Mouse (Mus musculus) urinary bladder, postnatal 10 days (tissue): ENCODE results near the gene Best2.

Experiments
- DNase-seq: peaks from one replicate; pipeline ENCODE4 v3.0.0; 2022; ENCODE audit warnings: low spot score

Best2 gene

DNA sequence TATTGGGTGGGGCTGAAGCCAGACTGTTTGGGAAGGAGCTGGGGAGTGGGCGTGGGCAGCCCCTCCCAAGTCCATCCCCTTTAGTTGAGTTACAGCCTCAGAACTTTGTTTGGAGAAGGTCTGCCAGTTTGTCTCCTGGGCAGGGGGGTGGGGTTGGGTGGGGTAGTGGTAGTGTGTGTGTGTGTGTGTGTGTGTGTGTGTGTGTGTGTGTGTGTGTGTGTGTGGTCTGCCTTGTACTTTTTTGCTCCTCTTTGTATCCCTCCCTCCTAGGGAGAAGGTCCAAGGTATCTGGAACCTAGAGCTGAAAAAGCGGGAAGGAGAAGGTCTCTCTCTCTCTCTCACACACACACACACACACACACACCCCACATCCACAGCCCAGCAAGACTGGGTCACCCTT lies at the start of gene Best2:
Best2 (minus strand) TSS at position 101 of the 400 bp plus-strand sequence.
- no peak for DNase-seq

DNA sequence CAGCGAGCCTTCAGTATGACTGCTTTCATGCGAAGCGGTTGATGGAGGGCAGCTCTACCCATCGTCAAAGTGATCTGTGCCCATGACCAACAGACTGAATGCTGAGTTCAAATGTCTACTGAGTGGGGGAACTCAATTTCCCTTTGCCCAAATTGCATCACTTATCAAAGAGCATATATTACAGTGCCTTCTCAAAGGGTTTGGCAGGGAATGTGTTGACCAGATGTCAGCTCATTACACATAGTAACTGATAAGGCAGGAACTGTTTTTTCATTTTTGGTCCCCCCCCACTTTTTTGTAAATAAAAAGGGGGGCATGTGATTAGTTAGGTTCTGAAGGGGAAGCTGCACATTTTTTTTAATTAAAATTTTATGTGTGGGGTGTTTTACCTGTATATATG lies 48.3 kb upstream of the Best2 start:
- DNase-seq, result no peak

DNA sequence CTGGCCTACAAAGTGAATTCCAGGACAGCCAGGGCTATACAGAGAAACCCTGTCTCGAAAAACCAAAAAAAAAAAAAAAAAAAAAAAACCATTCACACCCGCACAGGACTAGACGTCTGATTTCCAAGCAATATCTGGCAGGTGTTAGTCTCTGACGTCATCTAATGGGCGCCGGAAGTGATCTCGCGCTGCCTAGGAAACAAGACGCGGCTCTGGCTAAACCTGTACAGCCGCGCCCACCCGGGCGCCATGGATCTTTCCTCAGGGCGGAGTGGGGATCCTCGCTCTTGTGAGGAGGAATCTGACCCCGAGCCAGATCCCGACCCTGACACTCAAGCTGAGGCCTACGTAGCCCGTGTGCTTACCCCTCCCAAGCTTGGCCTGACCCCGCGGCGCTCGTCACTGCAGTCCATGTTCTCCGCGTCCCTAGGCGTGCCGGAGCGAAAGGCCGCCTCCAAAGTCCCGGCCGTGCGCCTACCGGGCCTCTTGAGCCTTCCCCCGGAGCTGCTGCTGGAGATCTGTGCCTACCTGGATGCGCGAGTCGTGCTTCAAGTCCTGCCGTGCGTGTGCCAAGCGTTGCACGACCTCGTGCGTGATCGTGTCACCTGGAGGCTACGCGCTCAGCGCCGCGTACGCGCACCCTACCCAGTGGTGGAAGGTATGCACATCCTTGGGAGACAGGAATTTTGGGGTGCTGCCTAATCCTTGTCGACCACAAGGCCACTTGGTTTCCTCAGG lies 45.7 kb upstream of the Best2 start, which contains the start of gene Fbxw9:
Fbxw9 (plus strand) TSS at position 177 of the 738 bp plus-strand sequence.
- peak; percentile 75 for DNase-seq

DNA sequence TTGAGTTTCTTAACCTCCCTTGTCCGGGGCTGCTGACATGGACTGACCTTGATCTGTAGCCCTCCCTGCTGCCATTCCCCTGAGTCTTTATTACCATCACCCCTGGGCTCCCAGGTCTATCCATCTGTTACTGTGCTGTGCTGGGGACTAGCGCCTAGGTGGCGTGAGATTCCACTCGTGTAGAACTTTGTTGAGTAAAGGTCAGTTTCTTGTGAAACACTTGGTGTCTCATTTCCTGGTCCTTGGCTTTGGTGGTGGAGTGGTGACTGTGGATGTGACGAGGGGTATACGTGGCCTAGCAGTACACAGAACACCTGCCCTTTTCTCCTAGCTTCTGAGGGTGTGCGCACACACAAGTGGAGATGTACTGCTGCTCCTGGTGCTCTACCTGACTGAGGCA lies 43.0 kb upstream of the Best2 start:
- no peak for DNase-seq

DNA sequence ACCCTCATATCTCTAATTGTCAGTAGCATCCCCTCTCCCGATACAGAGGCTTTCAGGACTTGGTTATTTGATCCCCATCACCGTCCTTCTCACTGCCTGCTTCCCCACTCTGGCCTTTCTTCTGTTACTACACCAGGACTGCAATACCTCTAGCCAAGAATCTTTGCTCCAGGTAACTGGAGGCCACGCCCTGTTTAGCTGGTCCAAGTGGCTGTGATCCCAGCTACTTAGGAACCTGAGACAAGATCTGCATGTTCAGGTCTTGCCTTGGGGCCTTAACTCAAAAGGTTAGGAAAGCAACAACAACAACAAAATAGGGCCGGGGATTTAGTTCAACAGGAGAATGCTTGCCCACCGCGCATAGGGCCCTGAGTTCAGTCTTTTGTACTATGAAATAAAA lies 29.3 kb upstream of the Best2 start:
- no peak for DNase-seq

DNA sequence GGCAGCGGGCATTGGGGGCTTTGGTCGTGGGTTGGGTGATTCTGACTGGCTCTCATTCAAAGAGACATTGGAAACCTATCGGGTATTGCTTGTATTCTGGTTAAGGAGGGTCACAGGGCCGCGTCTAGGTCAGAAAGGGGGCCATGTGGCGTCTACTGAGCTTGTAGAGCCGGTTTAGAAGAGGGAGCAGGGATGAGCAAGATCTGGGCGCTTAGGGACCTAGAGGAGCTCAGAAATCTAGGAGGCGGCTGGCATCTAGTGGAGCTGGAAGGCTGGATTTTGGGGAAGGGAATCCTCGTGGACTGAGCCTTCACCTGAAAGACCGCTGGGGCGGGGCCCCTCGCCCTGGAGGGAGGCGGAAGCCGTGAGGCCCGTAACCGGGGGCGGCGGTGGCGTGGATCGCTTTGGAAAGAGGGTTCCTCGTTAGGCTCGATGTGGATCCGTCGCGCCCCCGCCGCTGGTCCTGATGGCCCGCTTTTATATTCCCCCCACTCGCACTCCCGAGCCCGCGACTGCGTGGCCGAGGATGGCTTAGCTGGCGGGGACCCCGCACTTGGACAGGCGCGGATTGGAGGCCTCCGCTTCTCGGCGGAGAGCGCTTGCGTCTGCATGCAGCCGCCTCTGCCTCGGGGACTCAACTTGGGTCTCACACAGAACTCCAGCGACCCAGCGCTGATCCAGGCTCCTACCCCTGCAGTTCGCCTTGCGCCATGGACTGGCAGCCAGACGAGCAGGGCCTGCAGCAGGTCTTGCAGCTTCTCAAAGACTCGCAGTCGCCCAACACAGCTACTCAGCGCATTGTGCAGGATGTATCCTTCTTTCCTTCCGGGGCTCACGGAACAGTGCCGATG lies 23.6 kb upstream of the Best2 start:
- DNase-seq, result no peak

DNA sequence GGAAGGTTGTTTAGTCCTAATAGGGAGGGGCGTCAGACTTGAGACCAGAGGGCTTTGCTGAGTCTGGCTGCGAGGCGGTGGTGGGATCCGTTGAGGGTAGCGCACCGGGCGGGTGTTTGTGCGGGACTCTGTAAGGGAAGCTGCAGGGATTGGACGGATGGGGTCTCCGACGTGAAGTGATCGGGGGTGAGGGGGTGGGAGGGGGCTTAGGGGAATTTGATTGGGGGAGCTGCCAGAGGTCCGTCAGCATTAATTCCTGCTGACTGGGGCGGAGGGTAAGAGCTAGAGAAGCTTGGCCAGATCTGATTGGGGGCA lies 23.0 kb upstream of the Best2 start:
- DNase-seq, result no peak

DNA sequence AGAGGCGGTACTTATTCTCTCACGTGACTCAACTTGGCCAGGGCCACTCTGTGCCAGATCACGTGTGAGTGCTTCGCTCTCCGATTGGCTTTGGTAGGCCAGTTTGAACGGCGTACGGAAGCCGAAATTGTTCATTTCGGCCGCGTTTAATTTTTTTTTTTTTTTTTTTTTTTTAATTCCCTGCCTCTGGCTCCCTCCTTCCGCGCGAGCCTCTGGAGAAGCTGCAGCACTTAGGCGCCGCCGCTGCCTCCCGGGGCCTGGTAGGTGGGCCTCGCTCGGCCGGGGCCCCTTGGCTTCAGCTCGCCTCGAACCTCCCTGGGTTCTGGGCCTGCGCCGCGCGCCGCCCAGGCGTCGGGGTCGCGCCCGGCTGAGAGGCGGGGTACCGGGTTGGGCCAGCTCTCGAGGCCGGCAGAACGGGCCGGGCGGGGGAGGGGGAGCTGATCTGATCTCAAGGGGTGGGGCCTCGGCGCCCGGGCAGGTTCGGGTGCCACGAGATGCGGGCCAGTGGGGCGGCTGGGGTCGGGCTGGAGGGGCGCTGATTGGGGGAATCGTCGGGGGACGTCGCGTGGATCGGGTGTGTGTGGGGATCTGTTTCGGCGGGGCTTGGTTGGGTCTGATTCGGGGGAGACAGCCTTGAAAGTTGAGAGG lies 22.5 kb upstream of the Best2 start, which contains the start of gene Tnpo2:
Tnpo2 (plus strand) TSS at position 198 of the 648 bp plus-strand sequence.
- DNase-seq, result peak; percentile 61

DNA sequence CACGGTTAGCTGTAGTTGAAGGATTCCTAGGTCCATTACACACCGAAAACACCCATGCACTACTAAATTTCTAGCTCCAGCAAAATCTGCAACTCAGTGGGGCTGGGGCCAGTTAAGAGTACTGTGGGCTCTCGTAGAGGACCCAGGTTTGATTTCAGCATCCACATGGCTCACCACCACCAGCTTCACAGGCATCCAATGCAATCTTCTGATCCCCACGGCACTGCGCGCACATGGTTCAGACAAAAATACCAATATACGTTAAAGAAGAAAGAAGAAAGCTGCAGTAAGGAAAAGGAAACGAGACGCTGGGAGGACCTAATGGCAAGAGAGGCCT lies 22.0 kb upstream of the Best2 start:
- no peak for DNase-seq

DNA sequence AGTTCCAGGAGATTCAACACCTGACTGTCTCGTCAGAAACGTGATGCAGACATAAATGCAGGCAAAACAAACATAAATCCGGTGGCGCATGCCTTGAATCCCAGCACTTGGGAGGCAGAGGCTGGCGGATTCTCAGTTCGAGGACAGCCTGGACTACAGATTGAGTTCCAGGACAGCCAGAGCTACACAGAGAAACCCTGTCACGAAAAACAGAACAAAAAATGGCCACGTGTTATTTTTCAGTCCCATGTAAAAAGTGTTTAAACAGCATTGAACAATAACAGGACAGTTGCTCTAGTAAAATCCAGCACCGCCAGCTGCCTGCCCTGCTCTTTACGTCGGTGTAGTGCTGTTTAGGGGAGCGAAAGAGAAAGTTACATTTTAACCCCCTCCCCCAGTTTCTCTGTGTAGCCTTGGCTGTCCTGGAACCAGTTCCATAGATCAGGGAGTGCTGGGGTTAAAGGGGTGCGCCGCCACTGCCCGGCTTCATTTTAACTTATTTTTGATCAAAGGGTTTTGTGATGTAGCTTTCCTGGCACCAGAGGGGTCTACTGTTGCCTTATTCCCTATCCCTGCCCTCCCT lies 21.5 kb upstream of the Best2 start:
- no peak for DNase-seq

DNA sequence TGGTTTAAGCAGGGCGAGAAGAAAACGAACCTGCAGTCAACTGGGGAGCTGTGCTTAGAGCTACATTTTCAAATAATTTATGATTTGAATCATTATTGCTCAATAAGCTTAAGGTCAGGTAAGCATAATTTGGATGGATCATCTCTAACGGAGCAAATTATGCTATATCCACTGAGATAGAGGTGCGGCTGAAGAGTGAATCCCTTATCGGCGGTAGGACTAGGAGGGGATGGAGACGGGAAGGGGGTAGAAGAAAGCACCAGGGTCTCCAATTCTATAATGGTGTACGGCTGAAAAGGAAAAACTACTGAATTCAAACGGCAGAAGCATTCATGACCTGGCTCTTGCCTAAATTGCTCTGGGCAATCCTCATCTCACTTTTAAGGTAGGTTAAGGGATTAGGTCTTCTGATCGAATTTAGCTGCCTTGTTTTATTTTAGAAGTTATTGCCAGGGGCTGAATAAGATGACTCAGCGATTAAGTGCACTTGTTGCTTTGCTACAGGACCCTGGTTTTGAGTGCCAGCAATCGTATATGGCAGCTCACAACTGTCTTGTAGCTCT lies 20.9 kb upstream of the Best2 start:
- no peak for DNase-seq

DNA sequence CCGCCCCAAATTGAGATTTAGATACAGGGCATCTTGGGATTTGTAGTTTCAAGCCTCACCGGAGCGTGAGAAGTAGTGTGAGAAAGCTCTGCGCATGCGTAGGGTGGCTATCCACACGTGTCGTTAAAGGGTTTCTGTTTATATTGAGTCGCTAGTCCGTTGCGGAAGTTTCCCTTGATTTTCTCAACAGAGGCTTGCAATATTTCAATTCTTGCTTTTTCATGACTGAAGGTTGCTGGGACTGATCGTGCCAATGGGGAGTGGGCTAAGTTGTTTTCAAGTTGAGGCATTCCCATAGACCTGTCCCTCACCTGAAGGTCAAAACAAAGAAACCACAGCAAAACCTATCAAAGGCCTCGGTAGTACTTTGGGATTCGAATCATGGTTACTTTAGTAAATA lies 20.4 kb upstream of the Best2 start:
- no peak for DNase-seq

DNA sequence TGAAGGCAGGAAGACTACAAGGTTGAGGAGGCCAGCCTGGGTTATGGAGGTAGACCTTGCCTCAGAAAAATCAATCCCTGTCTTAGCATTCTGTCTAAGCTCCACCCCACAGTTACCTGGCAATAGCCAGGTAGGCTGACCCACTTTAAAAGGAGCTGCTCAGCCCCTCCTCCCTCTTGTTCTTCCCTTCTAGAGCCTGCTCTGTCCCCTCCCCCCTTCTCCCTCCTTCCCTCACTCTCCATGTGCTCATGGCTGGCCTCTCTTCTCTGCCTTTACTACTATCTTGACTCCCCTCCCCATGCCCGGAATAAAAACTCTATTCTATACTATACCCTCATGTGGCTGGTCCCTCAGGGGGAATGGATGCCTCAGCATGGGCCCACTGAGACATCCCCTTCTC lies 19.5 kb upstream of the Best2 start:
- DNase-seq, result no peak

DNA sequence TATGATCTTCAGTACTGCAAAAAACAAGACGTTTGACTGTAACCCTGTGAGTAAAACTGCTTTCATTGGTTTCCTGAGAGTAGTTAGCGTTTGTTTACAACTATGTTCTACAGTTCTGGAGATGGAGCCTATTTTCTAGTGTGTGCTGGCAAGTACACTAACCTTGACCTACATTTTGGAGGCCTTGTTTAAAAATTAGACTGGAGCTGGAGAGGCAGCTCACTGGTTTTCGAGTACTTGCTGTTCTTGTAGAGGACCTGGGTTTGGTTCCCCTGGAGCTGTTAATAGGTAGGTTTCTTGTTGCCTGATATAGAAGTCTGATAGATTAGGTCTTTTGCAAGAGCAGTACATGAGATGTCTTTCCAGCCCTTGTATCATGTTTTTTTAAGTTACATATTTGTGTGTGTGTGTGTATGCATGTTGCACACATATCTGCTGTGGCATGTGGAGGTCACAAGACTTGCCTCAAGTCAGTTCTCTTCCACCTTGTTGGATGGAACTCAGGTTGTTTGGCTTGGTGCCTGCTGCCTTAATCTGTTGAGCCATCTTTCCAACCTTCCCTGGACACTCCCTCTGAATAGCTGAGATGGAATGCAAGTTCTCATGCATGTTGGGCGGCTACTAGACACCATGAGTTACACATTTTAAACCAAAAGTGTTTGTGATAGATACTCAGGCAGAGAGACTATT lies 18.4 kb upstream of the Best2 start:
- DNase-seq, result no peak

DNA sequence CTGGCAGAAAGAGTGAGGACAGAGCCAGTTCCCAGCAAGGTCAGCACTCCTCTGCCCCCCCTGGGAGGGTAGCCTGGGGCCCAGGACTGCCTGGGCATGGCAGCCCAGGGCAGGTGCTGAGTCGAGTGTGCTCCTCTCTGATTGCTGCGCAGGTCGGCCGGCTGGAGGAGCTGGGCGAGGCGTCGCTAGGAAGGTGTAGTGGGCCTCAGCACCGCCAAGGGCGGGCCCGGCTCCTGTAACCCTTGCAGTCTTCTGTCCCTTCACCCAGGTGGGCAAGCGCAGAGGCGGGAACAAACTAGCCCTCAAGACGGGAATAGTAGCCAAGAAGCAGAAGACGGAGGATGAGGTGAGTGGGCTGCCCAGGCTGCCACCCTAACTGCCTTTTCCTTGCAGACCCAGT lies 14.9 kb upstream of the Best2 start:
- no peak for DNase-seq

DNA sequence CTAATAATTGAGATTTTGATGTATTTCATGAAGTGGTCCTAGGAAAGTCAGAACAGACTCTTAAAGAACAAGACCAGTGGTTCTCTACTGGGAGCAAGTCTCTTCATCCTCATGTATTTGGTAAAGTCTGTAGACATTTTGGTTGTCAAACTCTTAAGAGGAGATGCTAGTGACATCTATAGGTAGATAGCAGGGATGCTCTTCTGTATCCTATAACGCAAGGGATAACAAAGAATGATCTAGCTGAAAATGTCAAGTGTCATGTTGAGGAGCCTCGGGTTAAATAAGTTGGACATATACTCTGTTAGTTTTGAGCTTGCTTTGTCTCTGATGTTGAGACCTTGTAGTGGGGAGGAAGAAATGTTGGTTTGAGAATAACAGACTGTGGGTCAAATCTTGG lies 13.6 kb upstream of the Best2 start:
- no peak for DNase-seq

DNA sequence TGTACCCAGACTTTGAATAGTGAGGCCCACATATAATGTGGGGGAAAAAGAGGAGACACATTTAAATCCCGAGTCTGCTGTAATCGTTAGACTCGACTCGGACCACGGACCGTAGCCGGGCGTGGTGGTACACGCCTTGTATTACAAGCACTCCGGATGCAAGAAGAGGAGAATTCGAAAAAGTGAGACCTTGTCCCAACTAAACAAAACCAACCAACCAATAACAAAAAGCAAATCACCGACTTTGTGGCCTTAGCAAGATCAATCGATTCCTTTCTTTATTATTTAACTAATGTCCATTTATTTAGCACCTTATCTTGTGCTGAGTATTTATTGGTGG lies 13.2 kb upstream of the Best2 start:
- DNase-seq, result no peak

DNA sequence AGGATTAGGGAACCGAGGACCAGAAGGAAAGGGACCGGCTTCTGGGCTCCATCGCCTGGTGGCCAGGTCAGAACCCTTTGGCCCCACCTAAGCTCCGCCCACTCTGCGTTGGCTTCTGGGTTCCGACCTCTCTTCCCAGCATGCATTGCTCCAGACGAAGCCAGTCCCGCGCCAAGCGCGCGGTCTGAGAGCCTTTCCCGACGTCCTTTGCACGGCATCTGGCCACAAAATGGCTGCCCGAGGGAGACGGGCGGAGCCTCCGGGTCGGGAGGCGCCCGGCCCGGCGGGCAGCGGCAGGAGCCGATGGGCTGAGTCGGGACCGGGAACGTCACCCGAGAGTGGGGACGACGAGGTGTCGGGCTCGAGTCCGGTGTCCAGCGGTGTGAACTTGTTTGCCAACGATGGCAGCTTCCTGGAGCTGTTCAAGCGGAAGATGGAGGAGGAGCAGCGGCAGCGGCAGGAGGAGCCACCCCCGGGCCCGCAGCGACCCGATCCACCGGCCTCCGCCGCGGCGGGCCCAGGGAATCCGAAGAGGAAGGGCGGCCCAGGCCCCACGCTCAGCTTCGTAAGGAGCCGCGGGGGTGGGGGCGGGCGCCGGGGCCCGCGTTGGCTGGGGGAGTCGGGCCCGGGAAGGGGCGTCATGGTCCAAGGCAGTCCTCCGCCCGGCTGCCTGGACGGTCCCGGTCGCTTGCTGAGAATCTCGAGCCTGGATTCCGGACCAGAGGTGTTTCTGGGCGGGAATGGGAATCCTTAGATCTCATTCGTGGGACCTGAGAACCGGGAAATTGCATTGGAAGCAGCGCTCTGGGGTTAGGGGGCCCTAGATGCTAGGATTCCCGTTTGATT lies 12.6 kb upstream of the Best2 start, which contains the start of gene Trir:
Trir (plus strand) TSS at position 154 of the 846 bp plus-strand sequence.
- peak; percentile 85 for DNase-seq

DNA sequence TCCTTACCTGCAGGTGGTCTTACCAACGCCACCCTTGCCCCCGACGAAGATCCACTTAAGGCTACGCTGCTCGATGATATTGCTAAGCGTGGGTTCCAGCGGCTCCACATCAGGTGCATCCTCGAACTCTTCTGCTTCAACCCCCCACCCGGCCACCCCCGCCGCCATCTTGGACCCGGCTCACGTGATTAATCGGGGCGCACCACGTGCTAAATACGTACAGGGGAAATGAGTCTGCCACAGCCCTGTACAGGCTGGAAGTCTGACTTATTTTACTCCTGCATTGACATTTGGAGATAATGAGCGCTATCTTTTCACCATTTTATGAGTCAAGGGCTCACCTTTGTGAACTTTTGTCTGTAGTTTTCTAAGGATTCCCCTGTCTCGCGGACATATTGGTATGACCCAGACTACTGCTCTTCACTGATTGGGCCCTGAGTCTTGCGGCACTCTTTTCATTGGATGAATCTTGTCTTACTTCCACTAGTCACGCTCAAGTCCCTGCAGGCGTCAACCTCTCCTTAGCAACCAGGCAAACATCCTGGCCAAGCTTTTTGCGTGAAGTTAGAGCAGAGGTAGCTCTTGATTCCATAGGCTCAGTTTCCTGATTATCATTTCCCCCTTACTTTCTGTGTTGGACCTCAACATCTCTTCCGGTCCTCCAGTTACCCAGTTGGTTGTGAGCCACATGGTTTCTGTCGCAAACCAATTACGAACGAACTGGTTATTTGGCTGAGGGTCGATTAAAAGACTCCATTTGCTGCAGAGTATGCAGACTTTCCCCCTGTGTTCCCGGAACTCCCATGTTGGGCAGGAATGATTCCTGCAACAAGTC lies 11.0 kb upstream of the Best2 start, which contains the start of gene Asna1:
Asna1 (minus strand) TSS at position 184 of the 835 bp plus-strand sequence.
- DNase-seq, result no peak

DNA sequence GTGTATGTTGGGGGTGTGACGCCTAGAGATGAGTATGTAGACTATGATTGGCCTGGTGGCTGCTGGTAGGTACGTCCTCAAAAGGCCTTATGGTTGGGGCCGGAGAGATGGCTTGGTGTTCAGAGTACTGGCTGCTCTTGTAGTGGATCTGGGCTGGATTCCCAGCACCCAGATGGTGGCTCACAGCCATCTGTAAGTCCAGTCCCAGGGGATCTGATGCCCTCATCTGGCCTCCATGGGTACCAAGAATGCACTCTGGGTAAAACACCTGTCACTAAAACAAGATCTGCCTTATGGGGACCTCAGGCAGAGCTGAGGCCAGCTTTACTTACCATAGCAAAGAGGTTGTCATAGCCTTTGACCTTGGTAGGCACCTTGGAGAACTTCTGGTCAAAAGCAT lies 9.5 kb upstream of the Best2 start:
- no peak for DNase-seq
